Mouse (Mus musculus) small intestine, adult 2 months (tissue): ENCODE measurements around the gene Bmp2k. TPM values are rescaled to one million over a fixed set of nuclear protein-coding genes. Genes with fewer than 3 reads are reported as not detected.

Experiments
- H3K27ac ChIP-seq: fragments of 200-500 bp; 2 replicates; pipeline ENCODE4 v1.5.1; 2012; ENCODE audit warnings: low read depth, low read length, control low read depth, inconsistent platforms; ENCODE audit not compliant: insufficient read depth
- H3K27me3 ChIP-seq: fragments of 200-500 bp; 2 replicates; pipeline ENCODE4 v1.6.1; 2012; ENCODE audit warnings: mild to moderate bottlenecking, moderate library complexity, low read length, inconsistent platforms; ENCODE audit not compliant: control insufficient read depth, insufficient read depth
- H3K36me3 ChIP-seq: fragments of 200-500 bp; 2 replicates; pipeline ENCODE4 v1.6.1; 2012; ENCODE audit warnings: mild to moderate bottlenecking, low read length, control low read depth, inconsistent platforms; ENCODE audit not compliant: control insufficient read depth, insufficient read depth
- H3K4me1 ChIP-seq: fragments of 200-500 bp; 2 replicates; pipeline ENCODE4 v1.6.1; 2012; ENCODE audit warnings: low read length, inconsistent platforms, mixed read lengths; ENCODE audit not compliant: control insufficient read depth, insufficient read depth, insufficient read length
- H3K4me3 ChIP-seq: fragments of 200-500 bp; 2 replicates; pipeline ENCODE4 v1.5.1; 2012; ENCODE audit warnings: low read depth, mild to moderate bottlenecking, control low read depth, inconsistent platforms, low read length, moderate library complexity
- CTCF ChIP-seq: fragments of 200-500 bp; IDR thresholded peaks from 2 replicates; pipeline ENCODE4 v1.5.1; 2012; ENCODE audit warnings: low read depth, mild to moderate bottlenecking, control low read depth, inconsistent platforms, low read length, moderate library complexity, mixed read lengths; ENCODE audit not compliant: insufficient replicate concordance, insufficient read length; ENCODE audit errors: extremely low read depth
- POLR2A ChIP-seq: fragments of 200-500 bp; IDR thresholded peaks from 2 replicates; pipeline ENCODE4 v1.6.1; 2012; ENCODE audit warnings: low read depth, mild to moderate bottlenecking, control low read depth, inconsistent platforms, low read length, moderate library complexity
- WGBS: fragments of 180-500 bp; shearing (Covaris S2); methylation state at CpG from one replicate; pipeline ENCODE4 v1.1.7; 2018; 5-methylcytosine and 5-hydroxymethylcytosine counted together
- polyA plus RNA-seq: library from polyadenylated mRNA; depleted of rRNA; stranded (reverse); fragments of >200 nt; gene quantifications from 2 replicates; pipeline ENCODE4 v1.2.3, GENCODE M21; 2012

Gene Bmp2k
- polyA plus RNA-seq, 1 experiment = 13.0 TPM

DNA sequence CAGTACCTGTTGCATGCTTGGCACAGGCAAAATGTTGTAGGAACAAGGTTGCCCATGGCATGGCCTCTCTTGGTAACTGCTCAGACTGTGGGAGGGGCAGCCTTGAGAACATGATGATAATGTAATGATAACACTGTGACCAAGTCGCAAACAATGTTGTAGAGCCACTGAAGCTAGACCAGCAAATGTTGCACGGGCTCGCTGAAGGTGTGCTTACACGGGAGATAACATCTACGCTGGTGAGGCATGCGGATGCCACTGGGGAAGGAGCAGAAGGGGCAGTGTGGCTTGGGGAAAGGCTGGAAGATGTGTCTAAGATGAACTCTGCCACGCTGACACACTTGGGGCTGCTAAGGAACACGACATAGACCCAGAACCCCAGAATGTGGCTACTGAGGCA is 102.5 kb downstream of the Bmp2k start:
- no peak for TF ChIP-seq POLR2A
- TF ChIP-seq CTCF = no peak
- no peak overlapping the region for H3K4me3 ChIP-seq
- 81% methylated on average over 8 of the region's 8 CpGs for WGBS
- no peaks in the 10 kb centered on the region for H3K4me1 ChIP-seq
- no peak overlapping the region for H3K27ac ChIP-seq
- no peaks in the 10 kb centered on the region for H3K27me3 ChIP-seq
- H3K36me3 ChIP-seq = no peaks in the 10 kb centered on the region

- Histone ChIP-seq H3K27me3 (0 out of 2 replicates have a peak, but pooled peaks cover 2% of the 10 kb centered on the region), H3K36me3 (no peaks in the 10 kb centered on the region), H3K4me1 (no peaks in the 10 kb centered on the region; the same call in 1 of the 2 replicates), H3K4me3 (no peak overlapping the region), H3K27ac (no peak overlapping the region)
- 76% methylated on average over 5 of the region's 5 CpGs for WGBS
- TF ChIP-seq CTCF (no peak), POLR2A (no peak)
Measured at GRCm38 (mm10) chr5:97108333-97108732, 110.8 kb downstream of the Bmp2k start.

- no peak overlapping the region for H3K4me3 ChIP-seq
- H3K4me1 ChIP-seq = no peaks in the 10 kb centered on the region; the same call in 1 of the 2 replicates
- TF ChIP-seq CTCF (no peak), POLR2A (no peak)
- H3K27me3 ChIP-seq = 0 out of 2 replicates have a peak, but pooled peaks cover 2% of the 10 kb centered on the region
- no peaks in the 10 kb centered on the region for H3K36me3 ChIP-seq
- no peak overlapping the region for H3K27ac ChIP-seq
- 63% methylated on average over 2 of the region's 2 CpGs for WGBS
Measured at GRCm38 (mm10) chr5:97110133-97110532, 112.6 kb downstream of the Bmp2k start.

DNA sequence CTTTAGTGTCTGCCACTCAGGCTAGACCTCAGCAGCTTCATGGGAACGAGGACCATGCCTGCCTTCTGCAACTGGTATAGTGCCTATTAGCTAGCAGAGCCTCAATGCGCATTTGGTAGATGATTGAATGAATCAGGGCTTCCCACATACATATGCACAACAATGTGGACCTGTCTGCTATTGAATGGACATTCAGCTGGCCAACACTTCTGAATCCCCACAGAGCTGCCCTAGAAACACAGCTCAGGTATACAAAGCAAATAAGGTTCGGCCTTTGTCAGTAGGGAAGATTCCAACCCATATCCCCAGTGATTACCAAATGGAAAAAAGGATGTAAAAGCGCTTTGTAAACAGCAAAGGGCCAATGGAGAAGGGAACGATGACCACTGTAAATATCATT is 113.2 kb downstream of the Bmp2k start:
- H3K36me3 ChIP-seq = no peaks in the 10 kb centered on the region
- WGBS = 25% methylated on average over 5 of the region's 5 CpGs
- TF ChIP-seq POLR2A (no peak), CTCF (no peak)
- no peak overlapping the region for H3K27ac ChIP-seq
- H3K27me3 ChIP-seq = 0 out of 2 replicates have a peak, but pooled peaks cover 2% of the 10 kb centered on the region
- H3K4me3 ChIP-seq = peak overlapping the region; percentile 76
- H3K4me1 ChIP-seq = no peaks in the 10 kb centered on the region; the same call in 1 of the 2 replicates

- no peaks in the 10 kb centered on the region for H3K36me3 ChIP-seq
- no peaks in the 10 kb centered on the region; the same call in 1 of the 2 replicates for H3K4me1 ChIP-seq
- H3K27ac ChIP-seq = no peak within 1 kb of the TSS
- whole genome bisulfite sequencing = under 1% methylated on average over 61 of the region's 62 CpGs
- TF ChIP-seq POLR2A (no peak), CTCF (no peak)
- H3K27me3 ChIP-seq = 0 out of 2 replicates have a peak, but pooled peaks cover 2% of the 10 kb centered on the region
- H3K4me3 ChIP-seq = peak within 1 kb of the TSS; percentile 76
Measured at GRCm38 (mm10) chr5:97111207-97111910, 113.9 kb downstream of the Bmp2k start, which contains the start of gene Paqr3. TSS of gene Paqr3 (minus strand) at chr5:97111596.

DNA sequence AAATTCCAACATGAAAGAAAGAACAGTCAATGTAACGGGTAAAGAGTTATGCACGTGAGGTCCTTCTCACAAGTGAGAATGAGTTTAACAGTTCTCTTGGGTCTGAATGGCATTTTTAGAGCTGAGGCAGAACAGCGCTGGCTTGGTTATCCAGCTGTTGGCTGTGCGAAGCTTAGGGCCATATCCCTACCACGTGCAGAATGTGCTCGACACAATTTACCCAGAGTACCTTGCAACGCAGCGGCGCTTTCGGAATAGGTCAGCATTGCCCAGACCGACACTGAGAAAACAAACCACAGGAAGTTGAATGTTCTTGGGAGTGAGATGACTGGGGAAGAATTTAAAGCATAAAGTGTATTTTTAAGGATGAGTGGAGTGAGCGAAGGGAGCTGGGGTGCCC is 127.5 kb downstream of the Bmp2k start:
- H3K36me3 ChIP-seq = no peaks in the 10 kb centered on the region
- WGBS = 81% methylated on average over 12 of the region's 12 CpGs
- H3K27ac ChIP-seq = no peak overlapping the region
- no peaks in the 10 kb centered on the region; the same call in 1 of the 2 replicates for H3K27me3 ChIP-seq
- H3K4me3 ChIP-seq = no peak overlapping the region
- TF ChIP-seq CTCF (no peak), POLR2A (no peak)
- no peaks in the 10 kb centered on the region for H3K4me1 ChIP-seq

DNA sequence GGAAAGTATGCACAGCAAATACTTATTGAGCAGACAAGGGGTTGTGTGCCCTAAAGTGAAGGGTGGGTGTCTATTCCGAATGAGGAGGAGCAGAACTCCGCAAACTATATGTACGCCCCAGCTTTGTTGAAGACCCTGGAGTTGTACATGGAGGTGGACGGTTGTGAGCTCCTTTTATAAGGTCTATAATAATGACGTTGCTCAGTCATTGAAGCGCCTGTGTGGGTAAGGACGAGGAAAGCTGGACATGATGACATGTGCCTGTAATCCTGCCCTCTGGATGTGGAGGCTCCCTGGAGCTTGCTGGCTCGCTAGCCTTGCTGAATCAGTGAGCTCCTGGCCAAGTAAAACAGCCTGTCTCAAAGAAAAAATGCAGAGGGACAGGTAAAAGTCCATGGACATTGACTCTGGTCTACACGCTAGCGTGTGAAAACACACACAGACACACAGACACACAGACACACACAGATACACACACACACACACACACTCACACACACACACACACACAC is 128.0 kb downstream of the Bmp2k start:
- 66% methylated on average over 10 of the region's 10 CpGs for WGBS
- Histone ChIP-seq H3K4me3 (no peak overlapping the region), H3K36me3 (no peaks in the 10 kb centered on the region), H3K27me3 (no peaks in the 10 kb centered on the region; the same call in 1 of the 2 replicates), H3K27ac (no peak overlapping the region), H3K4me1 (no peaks in the 10 kb centered on the region)
- TF ChIP-seq CTCF (no peak), POLR2A (no peak)
